Mouse (Mus musculus): ENCODE measurements around the gene Pih1d1. TPM values are rescaled to one million over a fixed set of nuclear protein-coding genes. Genes with fewer than 3 reads are reported as not detected.

Pih1d1 gene
- polyA plus RNA-seq, 1 experiment: 96.2 TPM

DNA sequence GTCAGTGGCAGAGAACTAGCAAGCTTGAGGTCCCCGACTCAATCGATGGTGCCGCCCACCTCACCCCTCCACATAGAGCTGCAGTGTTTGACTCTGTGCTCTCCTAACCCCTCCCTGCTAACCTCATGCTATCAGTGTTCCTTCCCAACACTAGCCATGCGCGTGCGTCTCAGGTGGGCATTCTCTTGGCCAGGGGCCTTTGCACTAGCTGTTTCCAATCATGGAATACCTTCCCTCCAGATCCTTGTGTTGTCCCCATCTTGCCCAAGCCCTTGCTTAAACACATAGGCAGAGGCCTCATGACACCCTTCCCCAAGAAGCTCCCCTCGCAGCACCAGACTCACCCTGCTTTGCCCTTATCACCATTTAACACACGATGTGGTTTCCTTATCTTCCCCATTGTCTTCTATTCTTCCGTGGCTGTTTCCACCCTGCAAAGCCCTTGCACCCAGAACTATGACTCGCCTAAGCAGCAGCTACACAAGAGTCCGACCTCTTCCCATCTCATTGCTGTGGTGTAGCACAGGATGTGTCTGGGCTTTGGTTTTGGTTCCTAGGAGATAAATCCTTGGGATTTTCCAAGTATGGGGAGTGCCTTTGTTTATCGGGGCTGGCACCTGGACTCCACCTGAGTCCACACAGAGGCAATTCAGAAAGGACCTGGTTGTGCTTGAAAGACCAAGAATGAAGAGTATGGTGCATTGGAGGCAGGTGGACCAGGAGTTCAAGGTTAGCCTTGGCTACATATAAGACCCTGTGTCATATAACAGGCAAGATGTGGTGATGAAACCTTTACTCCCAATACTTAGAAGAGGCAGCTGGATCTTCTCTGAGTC is 16.7 kb upstream of the Pih1d1 start:
- TF ChIP-seq GATA1 (IDR thresholded peaks at IDR 0.05; ENCODE audit: low read length): peak; percentile 97

DNA sequence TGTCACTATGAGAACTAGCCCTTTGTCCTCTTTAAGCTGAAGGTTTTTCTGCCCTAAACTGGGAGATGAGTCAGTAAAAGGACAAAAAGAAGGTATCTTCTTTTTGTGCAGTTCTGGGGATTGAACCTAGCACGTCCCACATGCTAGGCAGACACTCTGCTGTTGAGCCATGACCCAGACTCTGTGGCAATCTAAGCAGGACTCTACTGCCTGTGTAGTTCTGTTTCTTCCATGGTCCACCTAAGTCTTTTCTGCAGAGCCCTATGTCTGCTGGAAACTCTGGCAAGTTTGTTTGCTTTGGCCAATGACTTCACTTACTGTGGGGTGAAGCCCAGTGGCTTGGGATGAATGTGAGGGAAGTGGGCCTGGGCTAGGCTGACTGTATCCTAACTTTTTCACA is 15.7 kb upstream of the Pih1d1 start:
- TF ChIP-seq GATA1 (IDR thresholded peaks at IDR 0.05; ENCODE audit: low read length): no peak

DNA sequence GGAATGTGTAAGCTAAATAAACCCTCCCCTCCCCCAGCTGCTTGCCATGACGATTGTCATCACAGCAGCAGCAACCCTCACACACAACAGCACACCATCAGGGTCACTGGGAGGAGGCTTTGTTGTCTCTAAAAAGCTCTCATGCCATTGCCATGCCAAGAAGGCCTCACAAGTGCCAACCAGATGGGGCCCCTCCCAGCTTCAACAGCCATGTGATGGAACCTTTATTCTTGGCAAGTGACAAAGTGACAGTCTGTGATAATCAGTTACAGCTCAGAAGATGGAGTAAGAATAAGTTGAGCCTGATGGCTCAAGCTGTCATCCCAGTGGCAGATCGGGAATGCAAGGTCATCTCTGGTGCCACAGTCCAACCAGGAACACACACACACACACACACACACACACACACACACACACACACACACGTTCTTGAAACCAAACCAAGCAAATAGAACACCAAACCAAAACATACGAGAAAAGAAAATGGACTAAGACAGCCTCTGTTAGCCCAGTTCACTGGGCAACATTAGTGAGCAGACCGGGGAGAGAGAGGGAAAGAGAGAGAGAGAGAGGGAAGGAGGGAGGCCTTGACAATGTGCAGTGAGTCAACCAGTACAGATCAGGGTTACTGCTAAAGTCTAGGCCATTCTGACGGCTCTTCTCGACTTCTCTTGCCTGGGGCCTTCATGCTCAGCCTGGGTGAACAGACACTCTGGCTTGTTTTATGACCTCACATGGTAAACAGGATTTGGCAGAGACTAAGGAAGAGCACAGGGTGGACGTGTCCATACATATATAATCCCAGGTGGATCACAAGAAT is 14.0 kb upstream of the Pih1d1 start:
- no peak for TF ChIP-seq GATA1 (IDR thresholded peaks at IDR 0.05; ENCODE audit: low read length)

DNA sequence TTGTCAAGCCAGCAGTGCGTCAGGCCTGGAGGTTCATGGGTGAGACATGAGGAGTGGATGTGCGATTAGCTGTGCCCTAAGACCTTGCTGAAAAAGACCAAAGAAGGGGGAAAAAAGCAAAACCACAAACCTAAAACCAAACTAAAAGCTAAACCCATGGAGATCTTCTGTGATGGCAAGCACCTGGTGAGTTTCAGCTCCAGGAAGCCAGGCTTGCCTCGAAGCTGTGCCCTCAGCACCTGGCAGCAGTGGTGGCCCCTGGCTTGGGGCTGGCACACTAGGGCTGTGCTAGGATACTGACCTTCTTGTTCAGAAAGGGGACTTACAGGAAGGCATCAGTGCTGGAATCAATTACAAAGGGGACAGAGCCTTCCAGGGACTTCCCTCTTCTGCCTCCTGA is 12.8 kb upstream of the Pih1d1 start:
- no peak for TF ChIP-seq GATA1 (IDR thresholded peaks at IDR 0.05; ENCODE audit: low read length)

DNA sequence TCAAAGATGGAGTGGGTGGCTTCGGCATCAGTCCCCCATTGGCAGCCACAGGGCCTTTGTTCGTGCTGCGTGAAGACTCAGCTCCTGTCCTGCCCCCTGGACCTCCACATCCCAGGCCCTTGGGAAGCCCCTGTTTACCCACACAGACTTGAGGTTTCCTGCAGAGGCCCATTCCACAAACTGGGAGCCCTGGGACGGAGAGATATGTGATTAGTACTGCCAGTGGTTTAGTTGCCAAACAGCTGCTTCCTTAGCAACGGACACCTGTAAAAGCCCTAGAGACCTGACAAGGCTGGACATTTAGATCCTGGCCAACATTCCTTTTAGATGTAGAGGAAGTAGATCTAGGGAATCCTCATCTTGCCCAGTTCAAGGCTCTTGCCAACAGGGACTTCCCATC is 12.2 kb upstream of the Pih1d1 start:
- TF ChIP-seq GATA1 (IDR thresholded peaks at IDR 0.05; ENCODE audit: low read length): no peak

DNA sequence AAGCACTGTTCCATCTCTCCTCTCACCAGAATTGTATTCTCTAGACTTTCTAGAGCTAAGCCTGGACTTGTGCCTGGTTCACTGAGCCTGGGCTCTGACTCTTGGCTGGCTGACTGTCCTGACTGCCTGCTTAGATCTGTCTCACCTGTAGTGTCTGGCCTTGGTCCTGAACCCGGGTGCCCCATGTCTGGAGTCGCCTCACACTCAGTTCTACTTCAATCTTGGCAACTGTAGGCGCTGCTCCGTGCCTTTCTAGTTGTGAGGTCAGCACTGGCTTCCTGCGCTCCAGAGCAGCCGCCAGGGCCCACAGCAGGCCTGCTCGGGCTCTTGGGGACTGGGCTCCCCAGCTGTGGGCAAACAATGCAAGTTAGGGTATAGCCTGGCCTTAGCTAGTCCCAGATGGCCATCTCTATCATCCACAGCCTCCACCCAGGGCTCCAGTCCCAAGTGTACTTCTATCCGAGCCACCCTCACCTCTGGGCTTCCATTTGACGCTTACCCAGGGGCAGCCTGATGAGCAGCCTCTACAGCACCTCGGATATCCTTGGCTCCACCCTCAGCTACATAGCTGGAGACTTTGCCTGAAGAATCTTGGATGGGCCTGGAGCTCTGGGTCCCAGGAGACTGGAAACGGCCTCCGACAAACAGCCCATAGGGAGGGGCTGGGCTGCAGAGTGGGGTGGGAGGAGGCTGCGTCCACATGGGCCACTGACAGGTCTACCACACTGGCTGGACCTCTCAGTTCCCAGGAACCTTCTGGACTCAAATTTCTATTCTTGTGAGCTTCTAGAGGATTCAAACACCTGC is 9.5 kb upstream of the Pih1d1 start:
- TF ChIP-seq GATA1 (IDR thresholded peaks at IDR 0.05; ENCODE audit: low read length): no peak

DNA sequence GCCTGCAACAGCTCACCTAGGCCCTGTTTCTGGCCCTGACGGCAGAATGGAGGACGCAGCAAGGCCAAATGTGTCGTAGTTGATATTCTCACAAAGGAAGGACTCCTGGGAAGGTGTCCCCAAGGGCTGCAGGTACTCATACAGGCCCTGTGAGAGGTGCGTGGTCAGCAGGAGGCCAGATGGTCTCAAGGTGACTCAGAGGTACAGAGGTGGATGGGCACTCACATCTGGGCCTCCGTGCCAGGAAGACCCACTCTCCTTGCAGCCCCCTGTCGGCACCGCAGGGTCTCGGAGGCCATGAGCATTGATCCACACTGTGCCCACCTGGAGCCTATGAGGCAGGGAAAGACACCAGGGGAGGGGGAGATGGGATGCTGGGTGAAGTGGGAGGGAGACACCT is 8.6 kb upstream of the Pih1d1 start:
- no peak for TF ChIP-seq GATA1 (IDR thresholded peaks at IDR 0.05; ENCODE audit: low read length)

DNA sequence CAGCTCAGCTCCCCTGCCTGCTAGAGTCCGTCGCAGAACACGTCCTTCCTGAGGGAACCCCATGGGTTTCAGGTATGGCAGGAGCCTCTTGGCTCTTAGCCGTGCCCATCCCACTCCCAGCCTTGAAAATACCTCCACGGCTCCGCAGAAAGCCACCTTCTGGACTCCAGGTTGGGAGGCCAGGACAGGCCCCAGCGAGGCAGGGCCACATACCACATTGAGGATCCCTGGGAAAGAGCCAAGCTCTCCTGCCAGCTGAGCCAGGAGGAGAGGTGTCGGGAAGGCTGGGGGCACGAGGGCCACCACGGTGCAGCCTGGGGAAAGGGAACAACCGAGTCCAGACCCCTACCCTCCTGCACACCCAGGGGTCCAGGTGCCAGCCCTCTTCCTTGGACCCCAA is 6.8 kb upstream of the Pih1d1 start:
- no peak for TF ChIP-seq GATA1 (IDR thresholded peaks at IDR 0.05; ENCODE audit: low read length)

DNA sequence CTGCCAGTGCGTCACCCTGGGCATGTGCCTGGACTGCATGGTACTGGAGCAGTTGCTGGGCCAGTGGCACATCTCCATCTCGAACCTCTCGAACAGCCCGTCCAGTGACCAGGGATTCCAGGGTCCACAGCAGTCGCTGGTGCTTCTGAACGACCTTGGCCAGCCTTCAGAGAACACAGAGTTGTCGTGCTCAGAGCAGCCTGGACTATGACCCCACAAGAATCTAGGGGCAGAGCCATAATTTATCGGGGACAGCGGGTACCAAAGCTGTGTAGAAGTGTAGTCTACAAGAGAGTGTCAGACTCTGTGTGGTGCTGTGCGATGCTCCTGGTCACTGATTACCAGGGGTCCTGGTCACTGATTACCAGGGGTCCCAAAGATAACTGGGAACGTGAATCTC is 6.2 kb upstream of the Pih1d1 start:
- no peak for TF ChIP-seq GATA1 (IDR thresholded peaks at IDR 0.05; ENCODE audit: low read length)

DNA sequence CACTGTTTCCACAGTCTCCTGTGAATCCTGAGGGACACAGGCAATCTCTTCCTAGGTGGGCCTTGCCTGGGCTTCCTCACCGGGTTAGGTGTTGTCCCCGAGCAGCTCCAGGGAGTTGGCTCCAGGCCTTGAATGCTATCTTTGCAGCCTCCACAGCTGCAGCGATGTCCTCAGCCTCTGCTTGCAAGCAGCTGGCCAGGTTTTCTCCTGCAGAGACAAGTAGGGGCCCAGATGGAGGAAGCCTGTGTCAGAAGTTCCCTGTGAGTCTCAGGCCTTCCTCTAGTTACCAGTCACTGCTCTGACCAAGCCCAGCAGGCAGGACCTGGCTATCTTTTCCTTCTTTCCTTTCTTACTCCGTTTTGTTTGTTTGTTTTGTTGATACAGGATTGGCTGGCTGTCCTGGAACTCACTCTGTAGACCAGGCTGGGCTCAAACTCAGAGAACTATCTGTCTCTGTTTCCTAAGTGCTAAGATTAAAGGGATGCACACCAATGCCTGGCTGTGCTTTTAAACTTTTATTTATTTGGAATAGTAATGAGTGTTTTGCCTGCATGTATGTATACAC is 5.5 kb upstream of the Pih1d1 start:
- TF ChIP-seq GATA1 (IDR thresholded peaks at IDR 0.05; ENCODE audit: low read length): no peak

DNA sequence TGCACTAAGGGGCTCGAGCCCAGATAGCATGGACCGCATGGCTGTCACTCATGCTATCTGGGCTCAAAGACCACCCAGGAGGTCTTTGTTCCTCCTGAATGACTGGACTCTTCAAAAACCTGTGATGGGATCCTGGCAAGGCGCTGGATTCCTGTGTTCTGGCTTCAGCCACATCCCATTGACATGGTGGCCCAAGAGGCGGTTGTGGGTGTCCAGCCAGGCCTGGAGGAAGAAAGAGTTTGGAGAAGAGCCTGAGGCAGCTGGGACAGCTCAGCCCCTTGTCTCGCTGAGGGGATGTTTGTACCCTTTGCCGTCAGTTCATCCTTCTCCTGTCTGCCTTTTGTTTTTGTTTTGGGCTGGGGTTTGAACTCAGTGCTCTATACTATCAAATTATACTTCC is 4.6 kb upstream of the Pih1d1 start:
- no peak for TF ChIP-seq GATA1 (IDR thresholded peaks at IDR 0.05; ENCODE audit: low read length)

DNA sequence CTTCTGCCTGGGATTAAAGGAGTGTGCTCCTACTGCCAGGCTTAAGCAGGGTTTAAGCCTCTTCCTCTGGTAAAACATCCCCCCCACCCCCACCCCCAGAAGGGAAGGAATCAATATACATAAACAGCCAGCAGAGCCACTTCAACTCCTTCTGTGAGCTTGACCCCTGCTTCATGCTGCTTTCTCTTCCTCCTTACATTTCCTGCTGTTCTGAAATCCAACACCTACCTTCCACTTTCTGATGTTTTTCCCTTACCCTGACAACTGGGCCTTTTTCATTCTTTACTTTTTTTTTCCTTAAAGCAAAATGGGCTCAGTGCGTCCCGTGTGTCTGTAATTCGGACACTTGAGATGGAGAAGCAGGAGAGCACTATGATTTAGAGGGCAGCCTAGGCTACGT is 3.8 kb upstream of the Pih1d1 start:
- TF ChIP-seq GATA1 (IDR thresholded peaks at IDR 0.05; ENCODE audit: low read length): no peak

DNA sequence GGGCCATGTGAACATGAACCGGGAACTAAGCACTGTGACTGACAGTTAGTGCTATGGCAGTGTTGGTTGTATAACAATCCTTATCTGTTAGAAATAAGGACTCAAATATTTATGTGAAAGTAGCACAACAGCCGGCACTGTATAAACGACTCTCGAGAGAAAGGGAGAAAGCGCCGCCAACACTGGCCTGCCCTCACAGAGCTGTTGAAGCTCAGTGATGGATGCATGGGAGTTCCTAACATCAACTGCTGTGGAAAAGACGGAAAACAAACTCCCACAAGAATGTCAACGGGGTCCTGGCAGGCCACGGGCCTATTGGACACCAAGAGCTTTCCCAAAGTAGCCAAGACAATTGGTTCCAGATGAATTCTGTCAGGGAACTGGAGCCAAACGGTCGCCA is 2.8 kb upstream of the Pih1d1 start:
- TF ChIP-seq GATA1 (IDR thresholded peaks at IDR 0.05; ENCODE audit: low read length): no peak

DNA sequence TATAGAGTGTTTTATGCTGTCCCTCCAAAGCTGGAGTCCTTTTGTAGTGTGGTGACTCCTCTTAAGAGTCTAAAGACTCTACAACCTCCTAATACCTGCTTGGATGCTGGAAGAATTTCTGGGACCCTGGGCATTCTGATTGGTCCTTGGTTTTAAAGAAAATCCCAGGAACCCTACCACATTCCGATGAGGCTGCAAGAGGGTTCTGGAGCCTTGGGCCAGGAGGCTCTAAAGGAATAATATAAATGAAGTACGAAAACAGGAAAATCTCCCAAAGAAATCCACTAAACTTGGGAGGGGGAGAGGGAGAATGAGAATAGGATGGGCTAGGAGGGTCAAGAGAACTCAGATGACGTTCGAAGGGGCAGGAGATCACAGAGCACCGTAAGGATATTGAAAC is 517 bp upstream of the Pih1d1 start:
- no peak for TF ChIP-seq GATA1 (IDR thresholded peaks at IDR 0.05; ENCODE audit: low read length)

DNA sequence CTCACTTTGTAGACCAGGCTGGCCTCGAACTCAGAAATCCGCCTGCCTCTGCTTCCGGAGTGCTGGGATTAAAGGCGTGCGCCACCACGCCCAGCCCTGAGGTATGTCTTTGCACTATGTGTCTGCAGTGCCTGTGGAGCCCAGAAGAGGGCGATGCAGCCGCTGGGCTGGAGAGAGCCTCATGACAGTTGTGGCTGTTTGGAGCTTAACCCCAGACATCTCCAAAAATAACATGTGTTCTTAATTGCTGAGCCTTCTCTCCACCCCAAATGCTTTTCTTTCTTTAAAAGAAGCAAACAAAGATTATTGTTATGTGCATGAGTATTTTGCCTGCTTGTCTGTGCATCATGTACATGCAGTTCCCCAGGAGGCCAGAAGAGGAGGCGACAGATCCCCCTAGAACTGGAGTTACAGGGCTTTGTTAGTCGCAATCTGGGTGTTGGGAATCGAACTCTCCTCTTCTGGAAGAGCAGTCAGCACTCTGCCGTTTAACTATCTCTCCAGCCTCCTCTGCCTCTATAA is 951 bp downstream of the Pih1d1 start:
- TF ChIP-seq GATA1 (IDR thresholded peaks at IDR 0.05; ENCODE audit: low read length): no peak

Measured in G1E-ER4 (cell line).